Mouse (Mus musculus) forelimb bud, embryonic 11.5 days (tissue): ENCODE results near the gene Bzw1.
A peak's percentile ranks its signal among the peaks of the same experiment; 100 is the strongest.

Experiments used
- DNase-seq: peaks from one replicate; pipeline ENCODE4 v3.0.0-alpha.2; 2012; ENCODE audit warnings: low read depth, low spot score

Bzw1 gene

GRCm38 (mm10) chr1:58396179-58396578, 3.5 kb downstream of the Bzw1 start:
- no peak for DNase-seq

DNA sequence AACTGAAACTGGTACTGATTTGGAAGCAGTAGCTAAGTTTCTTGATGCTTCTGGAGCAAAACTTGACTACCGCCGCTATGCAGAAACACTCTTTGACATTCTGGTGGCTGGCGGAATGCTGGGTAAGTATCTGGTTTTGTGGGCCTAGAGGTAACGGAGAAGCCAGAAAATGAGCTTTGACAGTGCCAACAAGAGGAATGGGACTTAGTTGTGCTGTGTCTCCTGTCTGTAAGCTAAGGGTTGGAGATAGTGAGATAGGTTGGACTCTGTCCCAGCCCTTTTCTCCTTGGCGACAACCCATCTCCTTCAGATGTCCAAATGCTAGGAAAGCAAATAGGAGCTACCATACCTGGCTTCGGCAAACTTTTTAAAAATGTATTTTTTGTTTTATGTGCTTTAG, 5.0 kb downstream of the Bzw1 start:
- DNase-seq: no peak

- no peak for DNase-seq
Measured at GRCm38 (mm10) chr1:58401396-58401795, 8.7 kb downstream of the Bzw1 start.

GRCm38 (mm10) chr1:58403745-58404144, 11.0 kb downstream of the Bzw1 start:
- DNase-seq: no peak

- DNase-seq: no peak
Measured at GRCm38 (mm10) chr1:58407321-58407720, 14.6 kb downstream of the Bzw1 start.

GRCm38 (mm10) chr1:58408141-58408540, 15.4 kb downstream of the Bzw1 start:
- no peak for DNase-seq

DNA sequence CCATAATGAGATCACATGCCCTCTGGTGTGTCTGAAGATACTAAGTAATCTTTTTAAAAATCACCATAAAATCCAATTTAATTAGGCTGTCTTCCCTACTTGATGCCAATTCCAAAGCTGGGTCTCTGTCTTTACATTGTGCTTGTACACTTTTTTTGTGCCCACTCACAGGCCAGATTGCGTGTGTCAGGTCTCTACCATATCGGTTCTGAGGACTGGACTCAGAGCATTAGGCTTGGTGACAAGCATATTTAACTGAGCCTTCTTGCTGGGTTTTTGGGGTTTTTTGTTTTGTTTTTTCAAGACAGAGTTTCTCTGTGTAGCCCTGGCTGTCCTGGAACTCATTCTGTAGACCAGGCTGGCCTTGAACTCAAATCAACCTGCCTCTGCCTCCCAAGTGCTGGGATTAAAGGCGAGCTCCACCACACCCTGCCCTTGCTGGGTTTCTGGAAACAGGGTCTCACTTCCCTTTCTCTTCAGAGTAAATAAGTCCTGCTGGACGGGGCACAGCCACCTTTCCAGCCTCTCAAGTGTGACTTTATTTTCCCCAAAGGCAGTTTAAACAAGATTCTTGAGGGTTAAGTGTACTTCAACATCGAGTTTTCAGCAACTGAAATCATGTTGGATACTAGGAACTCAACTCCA, 17.0 kb downstream of the Bzw1 start:
- DNase-seq: no peak

DNA sequence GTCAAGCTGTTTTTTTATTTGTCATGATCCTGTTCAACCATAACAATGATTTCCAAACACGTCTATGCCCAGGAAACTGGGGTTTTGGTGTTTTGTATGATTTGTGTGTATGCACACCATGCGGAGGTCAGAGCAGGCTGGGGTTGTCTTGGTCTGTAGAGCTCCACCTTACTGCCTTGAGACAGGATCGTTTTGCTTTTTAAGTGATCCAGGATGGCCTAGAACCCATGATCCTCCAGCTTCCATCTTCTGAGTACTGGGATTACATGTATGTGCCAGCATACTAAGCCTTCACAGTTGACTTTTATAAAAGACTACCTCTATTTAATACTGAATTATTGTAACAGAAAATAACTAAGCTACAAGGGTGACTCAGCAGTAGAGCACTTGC, 17.5 kb downstream of the Bzw1 start:
- no peak for DNase-seq

DNA sequence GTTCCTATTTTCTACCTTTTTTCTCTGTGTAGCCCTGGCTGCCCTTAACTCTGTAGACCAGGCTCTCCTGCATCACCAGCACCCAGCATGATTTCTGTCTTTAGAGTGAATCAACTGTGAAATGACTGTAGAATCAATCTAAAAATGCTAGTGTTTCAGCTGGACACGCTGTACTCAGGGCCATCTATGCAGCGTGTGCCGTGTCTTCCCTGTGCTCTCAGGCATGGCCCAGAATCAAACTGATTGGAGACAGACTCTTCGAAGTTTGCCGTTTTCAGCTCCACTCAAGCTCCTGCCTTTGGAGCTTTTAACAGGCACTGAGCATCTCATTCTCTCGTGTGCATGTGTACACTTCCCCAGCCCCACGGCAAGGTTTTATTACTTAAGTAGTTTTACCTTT, 18.1 kb downstream of the Bzw1 start:
- no peak for DNase-seq

DNA sequence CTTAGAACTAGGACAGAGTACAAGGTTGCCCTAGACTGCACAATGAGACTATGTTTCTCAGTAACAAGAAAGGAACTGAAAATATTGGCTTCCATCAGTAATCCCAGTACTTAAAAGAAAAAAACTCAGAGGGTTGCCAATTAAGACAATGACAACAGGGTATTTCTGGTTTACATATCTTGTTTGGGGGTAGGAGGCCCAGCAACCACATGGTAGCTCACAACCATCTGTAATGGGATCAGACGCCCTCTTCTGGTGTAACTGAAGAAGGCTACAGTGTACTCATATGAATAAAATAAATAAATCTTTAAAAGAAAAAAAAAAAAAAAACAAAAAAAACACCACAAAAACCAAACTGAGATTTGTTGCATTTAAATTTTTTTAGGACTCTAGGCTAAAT, 22.7 kb downstream of the Bzw1 start:
- no peak for DNase-seq

- no peak for DNase-seq
Measured at GRCm38 (mm10) chr1:58416048-58416447, 23.4 kb downstream of the Bzw1 start.

DNA sequence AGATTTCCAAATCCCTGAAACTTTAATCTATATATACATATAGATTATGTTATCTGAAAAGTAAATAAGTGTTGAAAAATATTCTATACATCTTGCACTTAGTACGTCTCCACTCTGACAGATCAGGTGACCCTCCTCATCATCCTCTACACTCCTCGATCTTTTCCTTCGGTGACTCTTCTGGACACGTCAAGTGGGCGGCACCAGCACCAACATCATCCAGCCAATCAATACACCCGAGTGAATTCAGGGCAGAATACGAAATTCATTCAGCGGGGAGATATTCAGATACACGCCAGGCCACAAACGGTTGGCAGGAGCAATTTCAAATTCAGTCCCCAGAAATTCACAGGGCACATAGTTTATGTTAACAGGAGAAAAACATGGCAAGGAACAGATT, 27.3 kb downstream of the Bzw1 start:
- no peak for DNase-seq

DNA sequence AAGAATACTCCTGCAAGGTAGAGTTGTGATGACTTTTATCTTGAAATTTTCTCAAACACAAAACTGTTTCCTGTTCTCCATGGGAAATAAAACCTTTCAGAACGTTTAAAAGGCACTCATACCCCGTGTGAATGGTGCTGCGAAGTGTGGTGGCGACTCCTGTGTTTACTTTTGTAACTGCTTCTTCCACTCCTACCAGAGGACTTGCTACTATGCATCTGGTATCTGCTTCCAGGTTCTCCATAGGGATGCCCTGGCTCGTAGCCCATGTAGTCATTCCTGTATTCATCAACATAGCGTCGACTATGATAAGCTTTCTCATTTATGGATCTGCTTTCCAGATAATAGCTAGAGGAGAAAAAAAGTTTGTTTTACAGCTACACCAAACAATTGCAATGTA, 28.3 kb downstream of the Bzw1 start:
- no peak for DNase-seq

DNA sequence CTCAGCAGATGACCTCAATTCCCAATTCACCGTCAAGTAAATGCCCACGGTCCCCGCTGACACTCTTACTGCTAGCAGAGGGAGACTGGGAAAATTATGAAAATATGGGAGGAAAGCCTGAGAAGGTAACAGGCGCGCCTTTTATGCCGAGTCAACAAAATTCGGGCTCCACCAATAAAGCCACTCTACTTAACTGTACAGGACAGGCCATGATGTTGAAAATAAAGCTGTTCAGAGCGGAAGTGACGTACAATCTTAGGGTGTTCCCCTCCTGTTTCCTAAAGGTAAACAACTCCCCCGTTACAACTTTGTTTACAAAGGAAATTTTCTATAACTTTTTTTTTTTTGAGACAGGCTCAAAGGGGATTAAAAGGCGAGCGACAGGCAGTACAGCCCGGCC, 30.2 kb downstream of the Bzw1 start:
- peak; percentile 71 for DNase-seq

- DNase-seq: peak; percentile 94
Measured at GRCm38 (mm10) chr1:58423371-58424248, 30.9 kb downstream of the Bzw1 start, which contains the start of gene Clk1. Gene Clk1 (minus strand): TSS chr1:58424066.

DNA sequence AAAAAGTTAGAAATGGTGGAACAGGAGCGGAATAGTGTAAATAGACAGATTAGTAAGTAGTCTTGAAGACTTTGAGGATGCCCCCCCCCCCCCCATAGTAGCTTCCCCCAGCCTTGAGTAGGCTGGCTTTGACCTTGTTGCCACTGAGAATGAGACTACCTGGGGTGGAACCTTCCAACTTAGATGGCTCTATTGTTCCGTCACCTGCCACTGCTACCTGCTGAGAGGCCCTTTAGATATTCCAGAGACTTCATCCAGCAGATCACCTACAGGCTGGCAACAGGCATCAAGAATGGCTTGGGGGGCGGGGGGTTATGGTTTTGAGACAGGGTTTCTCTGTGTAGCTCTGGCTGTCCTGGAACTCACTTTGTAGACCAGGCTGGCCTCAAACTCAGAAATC, 31.9 kb downstream of the Bzw1 start:
- DNase-seq: no peak

GRCm38 (mm10) chr1:58444691-58445090, 52.0 kb downstream of the Bzw1 start:
- no peak for DNase-seq

GRCm38 (mm10) chr1:58445143-58445722, 52.5 kb downstream of the Bzw1 start, which contains the start of the genes Nif3l1 and Ppil3:
Gene Nif3l1 (plus strand): TSS chr1:58445151.
Gene Ppil3 (minus strand): TSS chr1:58445486.
- peak; percentile 86 for DNase-seq

- no peak for DNase-seq
Measured at GRCm38 (mm10) chr1:58445861-58446260, 53.2 kb downstream of the Bzw1 start.

DNA sequence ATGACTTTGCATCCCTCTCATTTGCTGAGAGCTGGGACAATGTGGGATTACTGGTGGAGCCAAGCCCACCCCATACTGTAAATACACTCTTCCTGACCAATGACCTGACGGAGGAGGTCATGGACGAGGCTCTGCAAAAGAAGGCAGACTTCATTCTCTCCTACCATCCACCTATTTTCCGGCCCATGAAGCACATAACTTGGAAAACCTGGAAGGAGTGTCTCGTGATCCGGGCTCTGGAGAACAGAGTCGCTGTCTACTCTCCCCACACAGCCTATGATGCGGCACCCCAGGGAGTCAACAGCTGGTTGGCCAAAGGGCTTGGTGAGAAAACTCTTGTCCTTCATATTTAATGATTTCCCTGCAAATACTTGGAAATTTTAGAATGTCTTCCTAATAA, 55.1 kb downstream of the Bzw1 start:
- no peak for DNase-seq

GRCm38 (mm10) chr1:58448396-58448795, 55.7 kb downstream of the Bzw1 start:
- DNase-seq: no peak

GRCm38 (mm10) chr1:58454316-58454715, 61.6 kb downstream of the Bzw1 start:
- no peak for DNase-seq
